Comparison of ENCODE assay signal across 25 mouse cellular contexts in genomic region chr1:84864645-84865044, GRCm38 (mm10). TPM values are rescaled to one million over a fixed set of nuclear protein-coding genes. Genes with fewer than 3 reads are reported as not detected.
DNase-seq lines count a peak whose midpoint lies in the region; ATAC-seq lines count a peak whose summit lies in the region.
"Had no signal": no experiment of that assay in that cellular context is flagged by ENCODE, and none has a peak within 500 bp of the region (broad histone marks: within the 10 kb centered on the region; RNA-seq: fewer than 3 reads in every experiment).

No protein-coding gene starts in this region.

- H3K36me3 ChIP-seq in liver, embryonic 16.5 days (ENCODE audit: control insufficient read depth, insufficient read depth), result no peaks in the 10 kb centered on the region
- H3K36me3 ChIP-seq: embryonic facial prominence, embryonic 13.5 days; forebrain, embryonic 12.5 days; heart, embryonic 10.5 days; midbrain, embryonic 12.5 days had no signal

- peaks cover 10% of the 10 kb centered on the region for H3K4me1 ChIP-seq in liver, embryonic 16.5 days (ENCODE audit: control insufficient read depth, low read depth, low read length)
- H3K4me1 ChIP-seq: forebrain, embryonic 12.5 days; midbrain, embryonic 12.5 days had no signal

- intact Hi-C loops in gastrocnemius, postnatal 14 days (cut with DNase I; ENCODE audit: low total_unique reads), result no loop called here

- WGBS in liver, embryonic 16.5 days (ENCODE audit: insufficient replicate concordance), result 48% methylated on average over 2 of the region's 2 CpGs

- H3K4me2 ChIP-seq in liver, embryonic 16.5 days (ENCODE audit: low read depth, low read length), result no peak overlapping the region
- H3K4me2 ChIP-seq: embryonic facial prominence, embryonic 13.5 days; forebrain, embryonic 12.5 days; hindbrain, embryonic 14.5 days; midbrain, embryonic 12.5 days had no signal

- DNase-seq in liver (no peak), ES-CJ7 (ENCODE audit: low read depth, low spot score) (peak; percentile 79)
- DNase-seq in induced T-regulatory cell, adult 2 months (ENCODE audit: low read depth), result peak; percentile 7
- no peak for DNase-seq in adrenal gland, postnatal 25 days
- DNase-seq in gastrocnemius, postnatal 14 days, result no peak
- no peak for DNase-seq in cerebellum, adult 9-11 months
- DNase-seq: adrenal gland, postnatal 10 days; B cell, adult 2 months; cerebellum, adult 8-10 months; heart, postnatal 4 days; kidney, adult 2 months; kidney, postnatal 14 days; layer of hippocampus, postnatal 36 days; thymus, adult 2 months; thymus, postnatal 4 days had no signal

- no peak for ATAC-seq in liver, embryonic 16.5 days (ENCODE audit: low read depth)

- no peak overlapping the region for H3K9ac ChIP-seq in liver, embryonic 16.5 days (ENCODE audit: low read depth, low read length)
- H3K9ac ChIP-seq: embryonic facial prominence, embryonic 13.5 days; forebrain, embryonic 12.5 days; hindbrain, embryonic 14.5 days; liver, embryonic 14.5 days; midbrain, embryonic 12.5 days had no signal

- peak overlapping the region; percentile 12; the same call in 1 of the 2 replicates for H3K27ac ChIP-seq in liver, embryonic 16.5 days (ENCODE audit: low read length)
- H3K27ac ChIP-seq: embryonic facial prominence, embryonic 13.5 days; forebrain, embryonic 12.5 days; heart, embryonic 10.5 days; hindbrain, embryonic 14.5 days; layer of hippocampus, adult 2 months; liver, embryonic 14.5 days; macrophage; midbrain, embryonic 12.5 days had no signal

- H3K27me3 ChIP-seq in liver, embryonic 16.5 days (ENCODE audit: control insufficient read depth, insufficient read depth, low read depth, low read length), result no peaks in the 10 kb centered on the region
- H3K27me3 ChIP-seq: embryonic facial prominence, embryonic 13.5 days; forebrain, embryonic 12.5 days; midbrain, embryonic 12.5 days had no signal

- H3K4me3 ChIP-seq in liver, embryonic 16.5 days (ENCODE audit: low read depth, low read length), result no peak overlapping the region
- H3K4me3 ChIP-seq: embryonic facial prominence, embryonic 13.5 days; erythroblast, embryonic 14.5 days; forebrain, embryonic 12.5 days; heart, embryonic 10.5 days; layer of hippocampus, adult 2 months; midbrain, embryonic 12.5 days had no signal

- H3K9me3 ChIP-seq in liver, embryonic 16.5 days (replicated peaks; ENCODE audit: control insufficient read depth, low read length), result no peaks in the 10 kb centered on the region
- H3K9me3 ChIP-seq: embryonic facial prominence, embryonic 13.5 days; forebrain, embryonic 12.5 days; heart, embryonic 10.5 days; midbrain, embryonic 12.5 days had no signal

RNA-seq across cellular contexts. Expression of gene Trip12, which starts 24.3 kb away (rescaled TPM):
- polyA plus RNA-seq in liver, embryonic 16.5 days (2015; fragmentation: Nextera tagmentation; extraction: Ambion mirVana), result 31.6 and 32.0 TPM in 2 replicates
- total RNA-seq in adrenal gland, postnatal 25 days (2021), result 241 and 288 TPM in 2 replicates
- total RNA-seq in gastrocnemius, postnatal 14 days (2021), result 100 to 1,000 TPM; 171 to 173 TPM

RNA-seq across cellular contexts. Expression of gene Fbxo36, which starts 25.0 kb away (rescaled TPM):
- polyA plus RNA-seq in liver, embryonic 16.5 days (2015; fragmentation: Nextera tagmentation; extraction: Ambion mirVana), result 4.4 and 6.6 TPM in 2 replicates
- total RNA-seq in adrenal gland, postnatal 25 days (2021), result 9.8 and 13.5 TPM in 2 replicates
- total RNA-seq in gastrocnemius, postnatal 14 days (2021), result 1 to 10 TPM; 1.5 to 1.8 TPM

Comparison
In these comparisons a context has a peak if more than half of its experiments do, and no peak if none do; other contexts are left out.
1. DNase-seq: peak in ES-CJ7 (single experiment) and induced T-regulatory cell, adult 2 months (single experiment); none in liver (single experiment), adrenal gland, postnatal 25 days (single experiment), gastrocnemius, postnatal 14 days (single experiment) and cerebellum, adult 9-11 months (single experiment).